Mouse (Mus musculus) kidney, adult 8-10 months (tissue): ENCODE data around the gene Pde8b.

Experiments
- DNase-seq, 2 experiments: peaks; one replicate each; pipeline ENCODE4 v3.0.0; 2022

Pde8b gene

GRCm38 (mm10) chr13:95017278-95017677, 232.9 kb downstream of the Pde8b start:
- DNase-seq, result no peak

GRCm38 (mm10) chr13:95011546-95012257, 238.4 kb downstream of the Pde8b start:
- no peak for DNase-seq

DNA sequence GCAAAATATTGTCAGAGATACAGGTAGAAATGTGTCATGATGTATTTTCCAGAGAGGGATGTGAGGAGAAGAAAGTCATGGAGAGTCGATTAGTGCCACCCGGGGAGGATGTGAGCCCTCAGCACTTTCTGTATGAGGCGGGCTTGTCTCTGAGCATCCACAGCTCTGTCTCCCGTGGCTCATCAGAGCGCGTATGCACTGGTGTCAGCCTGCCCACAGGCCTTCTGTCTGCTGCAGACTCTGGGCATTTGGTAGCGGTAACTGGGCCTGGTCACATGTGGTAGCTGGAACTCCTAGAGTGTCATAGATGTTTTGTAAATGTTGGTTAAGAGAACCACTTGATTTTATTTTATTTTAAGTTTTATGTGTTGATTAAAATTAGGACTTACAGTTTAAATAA, 240.9 kb downstream of the Pde8b start:
- DNase-seq, result no peak

- no peak for DNase-seq
Observed at GRCm38 (mm10) chr13:95007281-95007680, 242.9 kb downstream of the Pde8b start.

DNA sequence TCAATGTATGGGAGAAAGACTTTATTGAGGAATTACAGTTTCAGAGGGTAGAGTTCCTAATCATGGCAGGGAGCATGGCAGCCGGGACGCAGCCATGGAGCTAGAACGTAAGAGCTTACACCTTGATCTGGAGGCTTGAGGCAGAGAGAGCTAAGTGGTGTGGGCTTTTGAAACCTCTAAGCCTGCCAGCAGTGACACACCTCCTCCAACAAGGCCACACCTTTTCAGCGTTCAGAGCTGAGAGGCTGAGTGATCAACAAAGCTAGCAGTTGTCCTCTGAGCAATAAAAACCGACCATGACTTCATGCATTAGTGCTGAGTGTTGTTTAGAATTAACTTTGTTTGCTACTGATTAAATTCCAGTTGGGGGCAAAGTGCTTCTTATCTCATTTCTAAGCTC, 259.6 kb downstream of the Pde8b start:
- peak; percentile 47 to 57 for DNase-seq

DNA sequence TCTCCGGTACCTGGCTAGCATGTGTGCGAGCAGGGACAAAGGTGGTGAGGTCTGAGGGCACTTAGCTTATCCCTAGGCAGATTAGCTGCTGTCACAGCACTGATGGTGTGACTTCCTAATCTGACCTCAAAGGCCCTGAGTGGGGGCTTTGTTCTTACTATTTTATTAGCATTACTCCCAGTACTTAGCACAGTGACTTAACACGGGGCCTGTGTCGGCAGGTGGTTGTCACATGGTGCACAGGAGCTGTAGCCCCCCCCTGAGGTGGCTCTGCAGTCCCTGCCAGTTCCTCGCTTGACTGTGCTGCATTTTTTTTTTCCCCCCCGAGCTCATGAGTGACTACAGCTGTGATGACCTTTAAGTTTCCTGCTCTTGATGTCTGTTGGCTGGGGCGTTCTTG, 271.1 kb downstream of the Pde8b start:
- peak in 1 of 2 experiments; percentile 7 for DNase-seq

GRCm38 (mm10) chr13:94976219-94977186, 273.6 kb downstream of the Pde8b start, which contains the start of gene Wdr41:
Wdr41 (plus strand) TSS chr13:94976344.
- peak; percentile 91 to 92 for DNase-seq

DNA sequence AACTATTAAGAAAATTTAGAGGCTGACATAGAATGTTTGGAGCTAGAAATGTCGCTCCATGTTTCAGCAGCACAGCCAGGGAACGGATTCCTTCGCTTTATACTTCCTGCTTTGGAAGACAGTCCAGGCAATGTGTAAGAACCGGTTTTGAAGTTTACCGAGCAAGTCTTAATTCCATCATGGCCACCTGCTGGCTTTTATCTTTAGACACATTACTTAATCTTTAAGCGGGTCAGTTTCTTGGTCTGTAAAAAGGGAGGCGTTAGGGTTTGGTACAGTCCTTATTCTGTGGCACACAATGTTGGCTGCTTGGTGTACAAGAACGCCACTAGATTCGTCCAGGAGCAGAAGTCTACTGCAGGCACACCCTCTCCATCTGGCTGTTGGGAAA, 274.3 kb downstream of the Pde8b start:
- DNase-seq, result no peak
